Mouse (Mus musculus): ENCODE data around the gene Cuta.

DNA sequence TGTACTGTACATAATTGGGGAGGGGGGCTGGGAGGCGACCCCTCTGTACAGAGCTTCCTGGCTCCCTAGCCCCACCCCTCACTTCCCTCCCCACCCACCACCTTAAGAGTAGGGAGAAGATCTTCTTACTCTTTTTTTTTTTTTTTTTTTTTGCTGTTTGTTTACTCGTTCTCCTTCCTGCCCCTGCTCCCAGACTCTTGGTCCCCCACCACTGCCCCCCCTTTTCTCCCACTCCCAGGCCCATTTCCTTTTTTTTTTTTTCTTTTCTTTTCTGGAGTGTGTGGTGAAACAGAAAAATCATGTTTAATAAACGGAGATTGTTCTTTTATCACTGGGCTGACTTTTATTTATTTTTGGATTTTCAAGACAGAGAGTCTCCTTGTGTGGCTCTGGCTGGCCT lies 32.7 kb upstream of the Cuta start:
- TF ChIP-seq CTCF (IDR thresholded peaks at IDR 0.05; ENCODE audit: borderline replicate concordance, extremely low read depth, insufficient read depth, insufficient read length) (no peak), POLR2A (IDR thresholded peaks at IDR 0.05; ENCODE audit: borderline replicate concordance, extremely low read depth, insufficient read depth, insufficient read length, poor library complexity, severe bottlenecking) (no peak)
